Mouse (Mus musculus): ENCODE data around the gene Nectin2.

GRCm38 (mm10) chr7:19755851-19756786, 5.8 kb upstream of the Nectin2 start:
- TF ChIP-seq CTCF (IDR thresholded peaks at IDR 0.05; ENCODE audit: insufficient read depth, low read length) = no peak
- peak; percentile 56; the same call in 1 of the 2 replicates for TF ChIP-seq POLR2A (IDR thresholded peaks at IDR 0.05; ENCODE audit: borderline replicate concordance, extremely low read depth, low read depth, low read length)

Data from lung, adult 2 months (tissue).